Mouse (Mus musculus): Measurements from ENCODE around the gene Cyp2ab1.

Cyp2ab1 gene

DNA sequence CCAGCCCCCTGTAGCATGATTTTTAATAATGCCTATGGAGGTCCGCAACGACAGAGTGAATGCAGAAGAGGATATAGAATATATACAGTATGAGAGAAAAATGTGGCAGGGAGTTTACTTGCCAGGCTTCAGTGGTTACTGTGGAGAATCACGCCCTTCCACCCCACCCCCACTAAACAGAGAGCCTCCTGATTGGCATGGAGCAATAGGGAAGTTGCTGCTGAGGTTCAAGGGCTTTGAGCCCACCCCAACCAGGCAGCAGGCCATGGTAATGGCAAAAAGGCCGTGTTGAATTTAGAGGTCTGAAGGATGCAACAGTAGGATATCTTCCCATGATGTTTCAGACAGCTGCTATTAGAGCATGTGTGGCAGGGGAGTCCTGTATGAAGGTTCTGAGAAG lies 53.9 kb downstream of the Cyp2ab1 start:
- DNase-seq (ENCODE audit: low read depth), result no peak

DNA sequence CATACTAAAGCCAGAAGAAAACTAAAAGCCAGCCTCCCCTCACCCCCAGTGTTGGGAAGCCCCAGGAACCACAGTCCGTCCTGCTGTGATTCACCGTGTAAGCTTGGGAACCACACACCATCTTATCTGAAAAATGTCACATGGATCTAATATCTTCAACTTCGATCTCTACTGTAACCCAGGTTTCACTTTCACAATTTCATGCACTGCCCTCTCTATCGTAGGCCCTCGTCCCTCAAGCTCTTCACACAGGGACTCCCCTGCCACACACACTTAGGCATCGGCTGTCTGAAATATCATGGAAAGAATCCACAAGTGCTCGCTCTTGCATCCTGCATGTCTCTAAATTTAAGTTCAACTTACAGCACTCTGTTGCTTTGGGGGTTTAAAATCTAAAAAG lies 60.1 kb downstream of the Cyp2ab1 start:
- no peak for DNase-seq (ENCODE audit: low read depth)

Measured in c-Kit-positive CD71-positive TER-119-negative erythroid progenitor cells, embryonic 14.5 days (primary cell).